Mouse (Mus musculus): ENCODE measurements at regions not wholly inside any gene's neighbourhood (a gene's known extent, or its start where the extent isn't known, plus 50 kb on each side); places are given as distances from the start of the nearest gene placed in this dataset.

- no peak for DNase-seq (ENCODE audit: low spot score)
These were observed 194.8 kb upstream of the 1810046K07Rik start for GRCm38 (mm10) chr9:51523471-51523870.

GRCm38 (mm10) chr9:51525906-51526305 lies 197.2 kb upstream of the 1810046K07Rik start:
- no peak for DNase-seq (ENCODE audit: low spot score)

GRCm38 (mm10) chr9:51538894-51539293 lies 210.2 kb upstream of the 1810046K07Rik start:
- DNase-seq (ENCODE audit: low spot score) = no peak

- no peak for DNase-seq (ENCODE audit: low spot score)
These were observed 213.2 kb upstream of the 1810046K07Rik start for GRCm38 (mm10) chr9:51541940-51542339.

- no peak for DNase-seq (ENCODE audit: low spot score)
These were observed 193.1 kb upstream of the Arhgap20 start for GRCm38 (mm10) chr9:51572040-51572439.

- no peak for DNase-seq (ENCODE audit: low spot score)
These were observed 183.5 kb upstream of the Arhgap20 start for GRCm38 (mm10) chr9:51581601-51582000.

- DNase-seq (ENCODE audit: low spot score) = no peak
These were observed 171.4 kb upstream of the Arhgap20 start for GRCm38 (mm10) chr9:51593707-51594106.

GRCm38 (mm10) chr9:51598706-51599105 lies 166.4 kb upstream of the Arhgap20 start:
- DNase-seq (ENCODE audit: low spot score) = no peak

GRCm38 (mm10) chr9:51608158-51608557 lies 157.0 kb upstream of the Arhgap20 start:
- DNase-seq (ENCODE audit: low spot score) = no peak

- DNase-seq (ENCODE audit: low spot score) = no peak
These were observed 156.3 kb upstream of the Arhgap20 start for GRCm38 (mm10) chr9:51608697-51609456.

- DNase-seq (ENCODE audit: low spot score) = no peak
These were observed 139.0 kb upstream of the Arhgap20 start for GRCm38 (mm10) chr9:51626156-51626555.

GRCm38 (mm10) chr9:51636097-51636496 lies 129.0 kb upstream of the Arhgap20 start:
- DNase-seq (ENCODE audit: low spot score) = no peak

GRCm38 (mm10) chr9:51636559-51637127 lies 128.5 kb upstream of the Arhgap20 start:
- DNase-seq (ENCODE audit: low spot score) = no peak

- DNase-seq (ENCODE audit: low spot score) = no peak
These were observed 127.8 kb upstream of the Arhgap20 start for GRCm38 (mm10) chr9:51637131-51637920.

GRCm38 (mm10) chr9:51641706-51642105 lies 123.4 kb upstream of the Arhgap20 start:
- no peak for DNase-seq (ENCODE audit: low spot score)

GRCm38 (mm10) chr9:51645426-51645825 lies 119.7 kb upstream of the Arhgap20 start:
- DNase-seq (ENCODE audit: low spot score) = no peak

- DNase-seq (ENCODE audit: low spot score) = no peak
These were observed 111.5 kb upstream of the Arhgap20 start for GRCm38 (mm10) chr9:51653376-51654292.

GRCm38 (mm10) chr9:51654645-51655044 lies 110.5 kb upstream of the Arhgap20 start:
- no peak for DNase-seq (ENCODE audit: low spot score)

- no peak for DNase-seq (ENCODE audit: low spot score)
These were observed 107.3 kb upstream of the Arhgap20 start for GRCm38 (mm10) chr9:51657796-51658195.

GRCm38 (mm10) chr9:51660908-51661874 lies 103.9 kb upstream of the Arhgap20 start:
- DNase-seq (ENCODE audit: low spot score) = peak; percentile 59

- no peak for DNase-seq (ENCODE audit: low spot score)
These were observed 103.2 kb upstream of the Arhgap20 start for GRCm38 (mm10) chr9:51661911-51662310.
